Mouse (Mus musculus): ENCODE measurements around the gene Mrpl1. TPM values are rescaled to one million over a fixed set of nuclear protein-coding genes. Genes with fewer than 3 reads are reported as not detected.

Gene Mrpl1
- total RNA-seq, 1 experiment from 2014 or later = 45.9 TPM

- no peak for ATAC-seq (replicated peaks in 1 of 2; ENCODE audit: insufficient read depth in 1 of 2, low FRiP score in 2 of 2, low TSS enrichment in 1 of 2, low read depth in 1 of 2, poor library complexity in 2 of 2, severe bottlenecking in 2 of 2)
These were observed 11.0 kb upstream of the Mrpl1 start for GRCm38 (mm10) chr5:96198271-96198670.

GRCm38 (mm10) chr5:96200269-96200668 is 9.0 kb upstream of the Mrpl1 start:
- no peak for ATAC-seq (replicated peaks in 1 of 2; ENCODE audit: insufficient read depth in 1 of 2, low FRiP score in 2 of 2, low TSS enrichment in 1 of 2, low read depth in 1 of 2, poor library complexity in 2 of 2, severe bottlenecking in 2 of 2)

- ATAC-seq (replicated peaks in 1 of 2; ENCODE audit: insufficient read depth in 1 of 2, low FRiP score in 2 of 2, low TSS enrichment in 1 of 2, low read depth in 1 of 2, poor library complexity in 2 of 2, severe bottlenecking in 2 of 2) = no peak
These were observed 7.7 kb upstream of the Mrpl1 start for GRCm38 (mm10) chr5:96201462-96202154.

GRCm38 (mm10) chr5:96206897-96207296 is 2.4 kb upstream of the Mrpl1 start:
- ATAC-seq (replicated peaks in 1 of 2; ENCODE audit: insufficient read depth in 1 of 2, low FRiP score in 2 of 2, low TSS enrichment in 1 of 2, low read depth in 1 of 2, poor library complexity in 2 of 2, severe bottlenecking in 2 of 2) = no peak

- ATAC-seq (replicated peaks in 1 of 2; ENCODE audit: insufficient read depth in 1 of 2, low FRiP score in 2 of 2, low TSS enrichment in 1 of 2, low read depth in 1 of 2, poor library complexity in 2 of 2, severe bottlenecking in 2 of 2) = no peak
These were observed 1.8 kb upstream of the Mrpl1 start for GRCm38 (mm10) chr5:96207531-96207930.

- ATAC-seq (replicated peaks in 1 of 2; ENCODE audit: insufficient read depth in 1 of 2, low FRiP score in 2 of 2, low TSS enrichment in 1 of 2, low read depth in 1 of 2, poor library complexity in 2 of 2, severe bottlenecking in 2 of 2) = 0 out of 4 replicates have a peak, but pooled peaks of 1 of the 2 experiments have one; percentile 9
These were observed 750 bp upstream of the Mrpl1 start for GRCm38 (mm10) chr5:96208543-96208942.

- ATAC-seq (replicated peaks in 1 of 2; ENCODE audit: insufficient read depth in 1 of 2, low FRiP score in 2 of 2, low TSS enrichment in 1 of 2, low read depth in 1 of 2, poor library complexity in 2 of 2, severe bottlenecking in 2 of 2) = peak; percentile 93 to 95
These were observed 757 bp downstream of the Mrpl1 start for GRCm38 (mm10) chr5:96209916-96210583.

GRCm38 (mm10) chr5:96218648-96219047 is 9.4 kb downstream of the Mrpl1 start:
- no peak for ATAC-seq (replicated peaks in 1 of 2; ENCODE audit: insufficient read depth in 1 of 2, low FRiP score in 2 of 2, low TSS enrichment in 1 of 2, low read depth in 1 of 2, poor library complexity in 2 of 2, severe bottlenecking in 2 of 2)

GRCm38 (mm10) chr5:96219512-96219911 is 10.2 kb downstream of the Mrpl1 start:
- ATAC-seq (replicated peaks in 1 of 2; ENCODE audit: insufficient read depth in 1 of 2, low FRiP score in 2 of 2, low TSS enrichment in 1 of 2, low read depth in 1 of 2, poor library complexity in 2 of 2, severe bottlenecking in 2 of 2) = no peak

GRCm38 (mm10) chr5:96221298-96221697 is 12.0 kb downstream of the Mrpl1 start:
- peak; percentile 33 to 48; a peak in 3 of 4 replicates for ATAC-seq (replicated peaks in 1 of 2; ENCODE audit: insufficient read depth in 1 of 2, low FRiP score in 2 of 2, low TSS enrichment in 1 of 2, low read depth in 1 of 2, poor library complexity in 2 of 2, severe bottlenecking in 2 of 2)

GRCm38 (mm10) chr5:96221812-96222585 is 12.7 kb downstream of the Mrpl1 start:
- peak; percentile 87 to 88 for ATAC-seq (replicated peaks in 1 of 2; ENCODE audit: insufficient read depth in 1 of 2, low FRiP score in 2 of 2, low TSS enrichment in 1 of 2, low read depth in 1 of 2, poor library complexity in 2 of 2, severe bottlenecking in 2 of 2)

GRCm38 (mm10) chr5:96222964-96223363 is 13.7 kb downstream of the Mrpl1 start:
- no peak for ATAC-seq (replicated peaks in 1 of 2; ENCODE audit: insufficient read depth in 1 of 2, low FRiP score in 2 of 2, low TSS enrichment in 1 of 2, low read depth in 1 of 2, poor library complexity in 2 of 2, severe bottlenecking in 2 of 2)

GRCm38 (mm10) chr5:96226490-96226889 is 17.2 kb downstream of the Mrpl1 start:
- no peak for ATAC-seq (replicated peaks in 1 of 2; ENCODE audit: insufficient read depth in 1 of 2, low FRiP score in 2 of 2, low TSS enrichment in 1 of 2, low read depth in 1 of 2, poor library complexity in 2 of 2, severe bottlenecking in 2 of 2)

GRCm38 (mm10) chr5:96228967-96229366 is 19.7 kb downstream of the Mrpl1 start:
- ATAC-seq (replicated peaks in 1 of 2; ENCODE audit: insufficient read depth in 1 of 2, low FRiP score in 2 of 2, low TSS enrichment in 1 of 2, low read depth in 1 of 2, poor library complexity in 2 of 2, severe bottlenecking in 2 of 2) = no peak

- ATAC-seq (replicated peaks in 1 of 2; ENCODE audit: insufficient read depth in 1 of 2, low FRiP score in 2 of 2, low TSS enrichment in 1 of 2, low read depth in 1 of 2, poor library complexity in 2 of 2, severe bottlenecking in 2 of 2) = no peak; a peak in 1 of 4 replicates
These were observed 29.5 kb downstream of the Mrpl1 start for GRCm38 (mm10) chr5:96238797-96239196.

- ATAC-seq (replicated peaks in 1 of 2; ENCODE audit: insufficient read depth in 1 of 2, low FRiP score in 2 of 2, low TSS enrichment in 1 of 2, low read depth in 1 of 2, poor library complexity in 2 of 2, severe bottlenecking in 2 of 2) = no peak; a peak in 1 of 4 replicates
These were observed 31.6 kb downstream of the Mrpl1 start for GRCm38 (mm10) chr5:96240856-96241255.

GRCm38 (mm10) chr5:96244511-96244910 is 35.2 kb downstream of the Mrpl1 start:
- peak in 1 of 2 experiments; percentile 58; a peak in 1 of 4 replicates for ATAC-seq (replicated peaks in 1 of 2; ENCODE audit: insufficient read depth in 1 of 2, low FRiP score in 2 of 2, low TSS enrichment in 1 of 2, low read depth in 1 of 2, poor library complexity in 2 of 2, severe bottlenecking in 2 of 2)

- no peak for ATAC-seq (replicated peaks in 1 of 2; ENCODE audit: insufficient read depth in 1 of 2, low FRiP score in 2 of 2, low TSS enrichment in 1 of 2, low read depth in 1 of 2, poor library complexity in 2 of 2, severe bottlenecking in 2 of 2)
These were observed 44.7 kb downstream of the Mrpl1 start for GRCm38 (mm10) chr5:96253995-96254394.
